ENCODE assay signal across 15 mouse cellular contexts in the genomic region with DNA sequence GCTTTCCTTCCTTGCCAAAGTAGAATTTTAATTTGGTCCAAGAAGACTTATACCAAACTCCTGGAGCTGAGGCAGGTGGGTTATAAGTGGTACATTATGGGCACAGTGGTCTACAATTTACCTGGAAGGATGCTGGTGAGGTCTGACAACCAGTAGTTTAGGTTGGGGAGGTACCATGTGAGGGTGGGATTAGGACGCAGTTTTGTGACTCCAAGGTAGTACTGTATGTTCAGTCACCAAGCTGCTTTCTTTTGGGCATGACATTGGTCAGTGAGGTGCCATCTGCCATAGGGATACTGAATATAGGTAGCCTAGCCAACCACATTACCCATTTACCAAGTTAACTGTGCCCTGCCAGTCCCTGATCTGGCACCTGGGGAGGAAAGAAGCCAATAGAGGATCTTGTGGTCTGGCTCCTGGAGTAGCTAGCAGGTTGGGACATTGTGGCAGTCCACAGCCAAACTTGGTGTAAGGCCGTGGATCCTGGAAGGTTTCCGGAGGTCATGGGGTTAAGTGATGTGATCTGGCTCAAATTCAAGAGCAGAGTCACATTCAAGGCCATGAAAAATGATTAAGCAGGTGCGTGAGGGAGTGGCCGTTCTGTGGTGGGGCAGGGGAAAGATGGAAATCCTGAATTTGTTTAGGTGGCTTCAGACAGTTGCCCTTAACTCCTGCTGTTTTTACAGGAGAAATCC. TPM values are rescaled to one million over a fixed set of nuclear protein-coding genes. Genes with fewer than 3 reads are reported as not detected.
DNase-seq lines count a peak whose midpoint lies in the region; ATAC-seq and TF ChIP-seq lines count a peak whose summit lies in the region.
"Had no signal": no experiment of that assay in that cellular context is flagged by ENCODE, and none has a peak within 500 bp of the region (broad histone marks: within the 10 kb centered on the region; RNA-seq: fewer than 3 reads in every experiment).

No protein-coding gene starts in this region.

- H3K36me3 ChIP-seq in forebrain, embryonic 13.5 days (ENCODE audit: poor library complexity, severe bottlenecking): peaks cover 56% of the 10 kb centered on the region
- H3K36me3 ChIP-seq in forebrain, postnatal 0 days (ENCODE audit: insufficient read depth): peaks cover 51% of the 10 kb centered on the region
- H3K36me3 ChIP-seq in midbrain, embryonic 13.5 days: peaks cover 55% of the 10 kb centered on the region
- H3K36me3 ChIP-seq in midbrain, postnatal 0 days (ENCODE audit: insufficient read depth, low read length): peaks cover 42% of the 10 kb centered on the region
- H3K36me3 ChIP-seq in midbrain, embryonic 15.5 days (replicated peaks): peaks cover 32% of the 10 kb centered on the region
- peaks cover 46% of the 10 kb centered on the region for H3K36me3 ChIP-seq in thymus, adult 2 months (ENCODE audit: control insufficient read depth, insufficient read depth, low read length)

- DNase-seq in forebrain, postnatal 0 days: no peak
- DNase-seq in midbrain, postnatal 0 days (ENCODE audit: low spot score): no peak
- DNase-seq in adrenal gland, adult 2 months: peak; percentile 72
- no peak for DNase-seq in left cerebral cortex, postnatal 4 days
- DNase-seq in thymus, adult 2 months: no peak
- DNase-seq: gastrocnemius, postnatal 25 days; kidney, adult 8-10 months; liver, embryonic 13.5 days; lung, postnatal 14 days; thymus, postnatal 25 days had no signal

- H3K9me3 ChIP-seq in forebrain, embryonic 13.5 days (replicated peaks): no peaks in the 10 kb centered on the region; the same call in 1 of the 2 replicates
- no peaks in the 10 kb centered on the region for H3K9me3 ChIP-seq in forebrain, postnatal 0 days (ENCODE audit: low read length)
- H3K9me3 ChIP-seq in midbrain, embryonic 13.5 days: no peaks in the 10 kb centered on the region
- no peaks in the 10 kb centered on the region for H3K9me3 ChIP-seq in midbrain, postnatal 0 days (ENCODE audit: low read length)
- no peaks in the 10 kb centered on the region for H3K9me3 ChIP-seq in midbrain, embryonic 15.5 days
- H3K9me3 ChIP-seq: liver, embryonic 13.5 days had no signal

- TF ChIP-seq CTCF in forebrain, postnatal 0 days (IDR thresholded peaks at IDR 0.05; ENCODE audit: low read depth): no peak
- TF ChIP-seq CTCF in midbrain, postnatal 0 days (IDR thresholded peaks at IDR 0.05): no peak
- TF ChIP-seq CTCF in thymus, adult 2 months (IDR thresholded peaks at IDR 0.05; ENCODE audit: borderline replicate concordance, control insufficient read depth, extremely low read depth, insufficient read depth, low read length, poor library complexity): no peak

- no peak overlapping the region for H3K4me2 ChIP-seq in forebrain, embryonic 13.5 days
- H3K4me2 ChIP-seq in forebrain, postnatal 0 days (ENCODE audit: low read depth): no peak overlapping the region
- no peak overlapping the region for H3K4me2 ChIP-seq in midbrain, embryonic 13.5 days (replicated peaks)
- H3K4me2 ChIP-seq in midbrain, postnatal 0 days (ENCODE audit: low read depth, low read length, poor library complexity, severe bottlenecking): no peak overlapping the region
- no peak overlapping the region for H3K4me2 ChIP-seq in midbrain, embryonic 15.5 days
- H3K4me2 ChIP-seq: embryonic facial prominence, embryonic 12.5 days; liver, embryonic 13.5 days had no signal

- no peak for TF ChIP-seq POLR2A in thymus, adult 2 months (IDR thresholded peaks at IDR 0.05; ENCODE audit: control insufficient read depth, extremely low read depth, insufficient read depth, low read length, poor library complexity)

- 77% methylated on average over 5 of the region's 5 CpGs for WGBS in forebrain, embryonic 13.5 days
- WGBS in forebrain, postnatal 0 days: 74% methylated on average over 5 of the region's 5 CpGs
- WGBS in midbrain, embryonic 13.5 days: 73% methylated on average over 5 of the region's 5 CpGs
- WGBS in midbrain, postnatal 0 days: 76% methylated on average over 5 of the region's 5 CpGs
- WGBS in midbrain, embryonic 15.5 days: 69% methylated on average over 5 of the region's 5 CpGs
- 90% methylated on average over 5 of the region's 5 CpGs for WGBS in thymus, adult 2 months

- H3K27me3 ChIP-seq in forebrain, embryonic 13.5 days: no peaks in the 10 kb centered on the region
- no peaks in the 10 kb centered on the region for H3K27me3 ChIP-seq in forebrain, postnatal 0 days (ENCODE audit: insufficient read depth, low read length)
- H3K27me3 ChIP-seq in midbrain, embryonic 13.5 days: no peaks in the 10 kb centered on the region
- H3K27me3 ChIP-seq in midbrain, postnatal 0 days (ENCODE audit: insufficient read depth, low read length): no peaks in the 10 kb centered on the region
- no peaks in the 10 kb centered on the region for H3K27me3 ChIP-seq in midbrain, embryonic 15.5 days (replicated peaks)
- no peaks in the 10 kb centered on the region for H3K27me3 ChIP-seq in thymus, adult 2 months (ENCODE audit: control insufficient read depth, insufficient read depth, low read length)
- H3K27me3 ChIP-seq: embryonic facial prominence, embryonic 12.5 days; liver, embryonic 13.5 days had no signal

- ATAC-seq in forebrain, embryonic 13.5 days: no peak
- ATAC-seq in forebrain, postnatal 0 days: no peak
- ATAC-seq in midbrain, embryonic 13.5 days: no peak
- ATAC-seq in midbrain, postnatal 0 days (ENCODE audit: low FRiP score): no peak
- ATAC-seq in midbrain, embryonic 15.5 days (replicated peaks): no peak

- intact Hi-C loops in left cerebral cortex, postnatal 4 days (cut with DNase I): loop anchor here (10.0 kb wide), 1 partner anchor 1196 kb away; a partner anchor contains a TSS

- no peak overlapping the region for H3K4me3 ChIP-seq in forebrain, embryonic 13.5 days
- no peak overlapping the region for H3K4me3 ChIP-seq in forebrain, postnatal 0 days (ENCODE audit: low read depth, low read length)
- H3K4me3 ChIP-seq in midbrain, embryonic 13.5 days (replicated peaks): no peak overlapping the region
- H3K4me3 ChIP-seq in midbrain, postnatal 0 days (ENCODE audit: low read depth, low read length): no peak overlapping the region
- no peak overlapping the region for H3K4me3 ChIP-seq in midbrain, embryonic 15.5 days
- H3K4me3 ChIP-seq in thymus, adult 2 months (ENCODE audit: control insufficient read depth, insufficient read depth, low read length): no peak overlapping the region
- H3K4me3 ChIP-seq: embryonic facial prominence, embryonic 12.5 days; layer of hippocampus, adult 2 months; liver, embryonic 13.5 days had no signal

- H3K9ac ChIP-seq in forebrain, embryonic 13.5 days: no peak overlapping the region
- no peak overlapping the region for H3K9ac ChIP-seq in forebrain, postnatal 0 days
- H3K9ac ChIP-seq in midbrain, embryonic 13.5 days (replicated peaks): 0 out of 2 replicates have a peak overlapping the region, but pooled peaks have one; percentile 17
- no peak overlapping the region for H3K9ac ChIP-seq in midbrain, postnatal 0 days (replicated peaks; ENCODE audit: low read length, poor library complexity, severe bottlenecking)
- no peak overlapping the region for H3K9ac ChIP-seq in midbrain, embryonic 15.5 days
- H3K9ac ChIP-seq: embryonic facial prominence, embryonic 12.5 days; liver, embryonic 13.5 days had no signal

- peak overlapping the region; percentile 72 for H3K27ac ChIP-seq in forebrain, embryonic 13.5 days
- H3K27ac ChIP-seq in forebrain, postnatal 0 days (ENCODE audit: low read depth, low read length): no peak overlapping the region
- peak overlapping the region; percentile 61; the same call in 1 of the 2 replicates for H3K27ac ChIP-seq in midbrain, embryonic 13.5 days
- no peak overlapping the region for H3K27ac ChIP-seq in midbrain, postnatal 0 days (ENCODE audit: low read depth, low read length)
- H3K27ac ChIP-seq in midbrain, embryonic 15.5 days: peak overlapping the region; percentile 53; the same call in 1 of the 2 replicates
- no peak overlapping the region for H3K27ac ChIP-seq in thymus, adult 2 months (ENCODE audit: control insufficient read depth, insufficient read depth, low read length)
- H3K27ac ChIP-seq: layer of hippocampus, adult 2 months; liver, embryonic 13.5 days had no signal

- peaks cover 34% of the 10 kb centered on the region for H3K4me1 ChIP-seq in forebrain, embryonic 13.5 days
- H3K4me1 ChIP-seq in forebrain, postnatal 0 days (ENCODE audit: insufficient read depth): peaks cover 8% of the 10 kb centered on the region; the same call in 1 of the 2 replicates
- peaks cover 27% of the 10 kb centered on the region for H3K4me1 ChIP-seq in midbrain, embryonic 13.5 days (replicated peaks)
- no peaks in the 10 kb centered on the region for H3K4me1 ChIP-seq in midbrain, postnatal 0 days (ENCODE audit: insufficient read depth, low read length)
- H3K4me1 ChIP-seq in midbrain, embryonic 15.5 days: peaks cover 22% of the 10 kb centered on the region
- no peaks in the 10 kb centered on the region for H3K4me1 ChIP-seq in thymus, adult 2 months (replicated peaks; ENCODE audit: control insufficient read depth, insufficient read depth, low read length)

RNA-seq across cellular contexts. Expression of a gene that starts 11.8 kb away (rescaled TPM):
- polyA plus RNA-seq in forebrain, embryonic 13.5 days (2015; fragmentation: Nextera tagmentation; extraction: Ambion mirVana): 701 and 859 TPM in 2 replicates
- total RNA-seq in forebrain, postnatal 0 days (2014; rRNA removed): 1,310 and 1,631 TPM in 2 replicates
- polyA plus RNA-seq in forebrain, postnatal 0 days (2015; fragmentation: Nextera tagmentation; extraction: Ambion mirVana): 795 and 979 TPM in 2 replicates
- polyA plus RNA-seq in midbrain, embryonic 13.5 days (2015; fragmentation: Nextera tagmentation; extraction: Ambion mirVana): 677 and 688 TPM in 2 replicates
- total RNA-seq in midbrain, postnatal 0 days (2014; rRNA removed): 1,066 and 1,223 TPM in 2 replicates
- 799 and 839 TPM in 2 replicates for polyA plus RNA-seq in midbrain, postnatal 0 days (2015; fragmentation: Nextera tagmentation; extraction: Ambion mirVana)
- total RNA-seq in adrenal gland, adult 2 months (2021): 1,000 to 10,000 TPM; 1,786 to 2,185 TPM
- 71.2 and 105 TPM in 2 replicates for polyA plus RNA-seq in adrenal gland, adult 2 months (2012; rRNA removed)
- polyA plus RNA-seq in midbrain, embryonic 15.5 days (2015; fragmentation: Nextera tagmentation; extraction: Ambion mirVana): 469 and 502 TPM in 2 replicates
- total RNA-seq in left cerebral cortex, postnatal 4 days (2021): 1,000 to 10,000 TPM; 1,115 to 1,201 TPM
- 1,148 and 1,323 TPM in 2 replicates for polyA plus RNA-seq in thymus, adult 2 months (2012; rRNA removed)

RNA-seq across cellular contexts. Expression of a gene that starts 11.8 kb away (rescaled TPM):
- 22.1 and 23.2 TPM in 2 replicates for polyA plus RNA-seq in forebrain, embryonic 13.5 days (2015; fragmentation: Nextera tagmentation; extraction: Ambion mirVana)
- total RNA-seq in forebrain, postnatal 0 days (2014; rRNA removed): 19.5 and 29.9 TPM in 2 replicates
- 8.1 and 13.4 TPM in 2 replicates for polyA plus RNA-seq in forebrain, postnatal 0 days (2015; fragmentation: Nextera tagmentation; extraction: Ambion mirVana)
- 21.1 and 23.0 TPM in 2 replicates for polyA plus RNA-seq in midbrain, embryonic 13.5 days (2015; fragmentation: Nextera tagmentation; extraction: Ambion mirVana)
- total RNA-seq in midbrain, postnatal 0 days (2014; rRNA removed): 22.0 and 24.3 TPM in 2 replicates
- 12.5 and 14.6 TPM in 2 replicates for polyA plus RNA-seq in midbrain, postnatal 0 days (2015; fragmentation: Nextera tagmentation; extraction: Ambion mirVana)
- total RNA-seq in adrenal gland, adult 2 months (2021): 10 to 100 TPM; 15.2 to 18.2 TPM
- 2.6 and 4.1 TPM in 2 replicates for polyA plus RNA-seq in adrenal gland, adult 2 months (2012; rRNA removed)
- 20.1 and 23.5 TPM in 2 replicates for polyA plus RNA-seq in midbrain, embryonic 15.5 days (2015; fragmentation: Nextera tagmentation; extraction: Ambion mirVana)
- total RNA-seq in left cerebral cortex, postnatal 4 days (2021): 10 to 100 TPM; 33.9 to 34.8 TPM
- 13.6 and 14.3 TPM in 2 replicates for polyA plus RNA-seq in thymus, adult 2 months (2012; rRNA removed)

Comparison
In these comparisons a context has a peak if more than half of its experiments do, and no peak if none do; other contexts are left out.
1. H3K27ac ChIP-seq: peak in forebrain, embryonic 13.5 days (single experiment), midbrain, embryonic 13.5 days (single experiment) and midbrain, embryonic 15.5 days (single experiment); none in forebrain, postnatal 0 days (single experiment), midbrain, postnatal 0 days (single experiment) and thymus, adult 2 months (single experiment).